Mouse (Mus musculus): ENCODE data around the gene Gm4303.
A peak's percentile ranks its signal among the peaks of the same experiment; 100 is the strongest.
"Not testable (repeated sequence)": the region's sequence is repeated elsewhere in the genome, so short reads cannot be mapped to it uniquely, and the experiment has no call there.

Gene Gm4303

DNA sequence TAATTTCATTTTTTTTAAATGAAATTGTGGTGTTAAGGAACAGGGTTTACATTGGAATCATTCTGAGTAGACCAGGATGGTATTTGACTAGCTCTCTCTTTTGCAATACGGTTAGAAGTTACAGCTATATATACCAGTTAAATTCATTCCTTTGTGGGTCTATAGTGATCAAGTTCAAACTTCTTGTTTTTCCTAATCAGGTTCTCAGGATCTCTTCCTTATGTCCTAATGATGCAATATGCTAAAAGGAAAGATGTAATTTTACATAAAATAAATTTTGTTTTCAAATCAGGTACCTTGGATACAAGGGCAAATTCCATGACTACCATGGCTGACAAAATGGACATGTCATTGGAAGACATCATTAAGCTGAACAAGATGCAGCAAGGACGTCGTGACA is at the start of gene Gm4303:
Gm4303 (plus strand) TSS at position 301 of the 400 bp plus-strand sequence.
- DNase-seq (ENCODE audit: low read depth) = not testable (repeated sequence)

DNA sequence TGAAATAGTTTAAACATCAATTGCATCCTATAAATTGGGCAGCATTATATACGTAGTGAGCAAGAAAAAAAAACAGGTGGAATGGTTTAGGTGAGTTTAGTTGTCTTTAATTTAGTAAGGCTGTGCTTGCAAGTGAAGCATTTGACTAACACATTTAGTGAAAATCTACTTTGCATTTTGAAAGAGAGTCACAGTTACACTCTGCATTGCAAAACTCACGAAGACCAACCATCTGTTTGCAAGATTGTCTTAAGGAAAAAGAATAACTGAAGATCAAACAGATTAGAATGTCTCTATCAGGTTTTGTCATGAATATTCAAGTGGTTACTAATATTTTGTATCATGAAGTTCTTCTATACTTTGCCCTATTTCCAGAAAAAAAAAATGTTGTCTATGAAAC is 49.7 kb upstream of the Gm4303 start:
- no peak for DNase-seq (ENCODE audit: low read depth)

- DNase-seq (ENCODE audit: low read depth) = not testable (repeated sequence)
These were observed 45.7 kb upstream of the Gm4303 start for GRCm38 (mm10) chr10:100300106-100300505.

DNA sequence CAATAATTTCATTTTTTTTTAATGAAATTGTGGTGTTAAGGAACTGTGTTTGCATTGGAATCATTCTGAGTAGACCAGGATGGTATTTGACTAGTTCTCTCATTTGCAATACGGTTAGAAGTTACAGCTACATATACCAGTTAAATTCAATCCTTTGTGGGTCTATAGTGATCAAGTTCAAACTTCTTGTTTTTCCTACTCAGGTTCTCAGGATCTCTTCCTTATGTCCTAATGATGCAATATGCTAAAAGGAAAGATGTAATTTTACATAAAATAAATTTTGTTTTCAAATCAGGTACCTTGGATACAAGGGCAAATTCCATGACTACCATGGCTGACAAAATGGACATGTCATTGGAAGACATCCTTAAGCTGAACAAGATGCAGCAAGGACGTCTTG is 10.4 kb upstream of the Gm4303 start, which contains the start of gene Gm4301:
Gm4301 (plus strand) TSS at position 301 of the 400 bp plus-strand sequence.
- not testable (repeated sequence) for DNase-seq (ENCODE audit: low read depth)

GRCm38 (mm10) chr10:100340536-100340935 is 5.2 kb upstream of the Gm4303 start, which contains the start of gene Gm4302:
TSS of gene Gm4302 (plus strand) at chr10:100340836.
- not testable (repeated sequence) for DNase-seq (ENCODE audit: low read depth)

DNA sequence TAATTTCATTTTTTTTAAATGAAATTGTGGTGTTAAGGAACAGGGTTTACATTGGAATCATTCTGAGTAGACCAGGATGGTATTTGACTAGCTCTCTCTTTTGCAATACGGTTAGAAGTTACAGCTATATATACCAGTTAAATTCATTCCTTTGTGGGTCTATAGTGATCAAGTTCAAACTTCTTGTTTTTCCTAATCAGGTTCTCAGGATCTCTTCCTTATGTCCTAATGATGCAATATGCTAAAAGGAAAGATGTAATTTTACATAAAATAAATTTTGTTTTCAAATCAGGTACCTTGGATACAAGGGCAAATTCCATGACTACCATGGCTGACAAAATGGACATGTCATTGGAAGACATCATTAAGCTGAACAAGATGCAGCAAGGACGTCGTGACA is 5.0 kb downstream of the Gm4303 start, which contains the start of gene Gm4305:
Gm4305 (plus strand) TSS at position 301 of the 400 bp plus-strand sequence.
- not testable (repeated sequence) for DNase-seq (ENCODE audit: low read depth)

DNA sequence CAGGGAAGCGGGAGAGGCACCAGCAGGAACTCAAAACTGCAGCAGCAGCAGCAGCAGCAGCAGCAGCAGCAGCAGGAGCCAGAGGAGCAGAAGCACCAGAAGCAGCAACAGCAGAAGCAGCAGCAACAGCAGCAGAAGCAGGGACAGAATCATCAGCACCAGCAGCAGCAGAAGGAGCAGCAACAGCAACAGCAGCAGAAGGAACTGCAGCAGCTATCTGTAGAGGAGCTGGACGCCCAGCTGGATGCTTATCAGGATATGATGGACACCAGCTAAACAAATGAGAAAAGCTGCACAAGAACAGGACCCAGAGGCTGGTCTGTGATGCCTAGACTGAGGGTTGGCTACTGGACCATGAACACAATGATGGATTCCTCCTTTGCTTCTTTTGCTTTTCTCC is 11.1 kb downstream of the Gm4303 start:
- DNase-seq (ENCODE audit: low read depth) = peak; percentile 17

GRCm38 (mm10) chr10:100361038-100361437 is 15.3 kb downstream of the Gm4303 start, which contains the start of gene Gm4307:
TSS of gene Gm4307 (plus strand) at chr10:100361338.
- DNase-seq (ENCODE audit: low read depth) = not testable (repeated sequence)

GRCm38 (mm10) chr10:100382460-100382859 is 36.7 kb downstream of the Gm4303 start, which contains the start of gene Gm4312:
TSS of gene Gm4312 (minus strand) at chr10:100382560.
- DNase-seq (ENCODE audit: low read depth) = not testable (repeated sequence)

Measured in NIH3T3 (cell line).